Mouse (Mus musculus) mature B cell (primary cell): Measurements from ENCODE around the gene Pdp2.

ENCODE experiments used
- in situ Hi-C: fragments of 300-500 bp; cut with MboI; formaldehyde crosslinking; loops from 2 replicates; pipeline ENCODE4 v1.14.3; 2019

Pdp2 gene

DNA sequence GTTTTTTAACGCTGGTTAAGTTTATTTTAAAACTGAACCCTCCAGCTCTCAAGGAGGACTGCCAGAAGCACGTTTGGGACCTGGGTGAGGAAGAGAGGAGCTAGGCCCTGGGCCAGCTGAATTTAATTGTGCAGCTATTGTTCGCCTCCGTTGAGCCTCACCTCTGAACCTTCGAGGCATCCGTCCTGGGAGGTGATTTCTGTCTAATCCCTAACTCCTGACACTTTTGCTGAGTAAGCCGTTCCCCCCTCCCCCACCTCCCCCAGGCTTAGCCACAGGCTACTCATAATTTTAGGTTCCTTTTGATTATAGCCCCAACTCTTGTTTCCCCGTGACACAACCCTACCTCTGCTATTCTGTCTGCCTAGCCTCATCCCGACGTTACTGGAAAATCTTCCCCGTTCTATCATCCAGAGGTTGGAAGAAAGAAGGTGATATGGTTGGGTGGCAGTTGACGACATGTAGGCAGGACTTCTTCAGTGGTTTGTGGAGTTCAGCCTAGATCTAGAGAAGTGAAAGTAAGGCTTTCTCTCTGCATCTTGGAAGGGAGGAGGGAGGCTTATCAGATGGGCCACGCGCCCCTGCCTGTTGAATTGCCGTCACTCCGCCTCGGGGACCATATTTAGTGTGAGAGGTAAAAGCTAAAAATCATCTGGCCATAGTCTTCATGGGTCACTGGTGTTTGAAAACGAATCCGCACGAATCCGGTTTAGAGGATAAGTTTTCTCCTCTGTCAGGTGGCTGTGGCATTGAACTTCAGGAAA, 4.7 kb downstream of the Pdp2 start:
- in situ Hi-C loops = no loop called here

- in situ Hi-C loops = no loop called here
These were observed 6.4 kb downstream of the Pdp2 start for GRCm38 (mm10) chr8:104597656-104598055.

- in situ Hi-C loops = no loop called here
These were observed 7.2 kb downstream of the Pdp2 start for GRCm38 (mm10) chr8:104598496-104598895.

GRCm38 (mm10) chr8:104601386-104601785, 10.1 kb downstream of the Pdp2 start:
- in situ Hi-C loops = no loop called here

DNA sequence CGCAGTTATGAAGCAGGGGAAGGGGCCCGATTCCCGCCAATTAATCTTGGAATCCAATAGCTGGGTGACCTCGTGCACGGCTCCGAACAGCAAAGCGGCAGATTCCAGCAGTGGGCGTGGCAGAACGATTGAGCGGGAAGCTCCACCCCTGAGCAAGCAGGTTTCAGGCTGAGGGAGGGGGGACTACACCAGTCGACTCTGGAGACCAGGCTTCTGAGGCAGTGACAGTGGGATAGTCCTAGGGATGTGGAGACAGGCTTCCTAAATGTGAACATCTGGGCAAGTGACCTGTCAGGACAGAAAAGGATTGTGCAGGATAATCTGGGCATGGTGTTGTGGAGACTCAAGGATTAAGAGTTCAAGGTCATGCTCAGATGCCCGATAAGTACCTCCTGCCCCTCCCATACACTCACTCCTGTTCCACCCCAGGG, 10.7 kb downstream of the Pdp2 start:
- in situ Hi-C loops = no loop called here

- in situ Hi-C loops = no loop called here
These were observed 11.4 kb downstream of the Pdp2 start for GRCm38 (mm10) chr8:104602468-104603244.

DNA sequence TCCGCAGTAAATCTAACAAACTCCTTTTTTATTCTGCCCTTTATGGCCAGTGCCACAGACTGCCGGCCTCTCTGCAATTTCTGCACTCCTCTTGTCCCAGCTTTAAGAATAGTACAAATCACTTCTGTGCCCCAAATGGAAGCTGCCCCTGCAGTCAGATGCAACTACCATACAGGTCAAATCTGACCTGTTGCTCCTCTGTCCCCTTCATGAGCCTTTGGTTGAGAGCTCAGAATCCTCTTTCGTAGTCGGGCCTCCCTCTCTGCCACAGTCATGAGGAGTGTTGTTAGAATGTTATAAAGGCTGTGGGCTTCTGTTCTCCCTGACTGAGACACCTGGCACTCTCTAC, 12.0 kb downstream of the Pdp2 start:
- in situ Hi-C loops = no loop called here

DNA sequence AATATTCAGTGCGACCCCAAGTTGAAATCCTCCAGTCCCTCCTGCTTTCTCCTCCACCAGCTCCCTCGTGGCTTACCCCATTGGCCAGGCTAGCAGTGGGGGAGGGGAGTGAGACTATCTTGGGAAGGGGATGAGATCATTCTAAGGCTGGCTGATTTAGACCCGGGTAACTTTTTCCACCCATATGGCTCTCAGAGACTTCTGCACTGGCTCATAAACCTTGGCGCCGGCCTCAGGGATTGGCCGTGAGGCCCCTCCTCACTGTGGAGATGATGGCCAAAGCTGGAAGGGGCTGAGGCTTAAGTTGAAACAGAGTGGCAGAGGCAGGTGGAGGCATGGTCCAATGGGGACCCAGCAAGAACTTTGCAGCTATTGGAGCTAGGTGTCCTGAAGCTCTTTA, 15.1 kb downstream of the Pdp2 start:
- in situ Hi-C loops = no loop called here

DNA sequence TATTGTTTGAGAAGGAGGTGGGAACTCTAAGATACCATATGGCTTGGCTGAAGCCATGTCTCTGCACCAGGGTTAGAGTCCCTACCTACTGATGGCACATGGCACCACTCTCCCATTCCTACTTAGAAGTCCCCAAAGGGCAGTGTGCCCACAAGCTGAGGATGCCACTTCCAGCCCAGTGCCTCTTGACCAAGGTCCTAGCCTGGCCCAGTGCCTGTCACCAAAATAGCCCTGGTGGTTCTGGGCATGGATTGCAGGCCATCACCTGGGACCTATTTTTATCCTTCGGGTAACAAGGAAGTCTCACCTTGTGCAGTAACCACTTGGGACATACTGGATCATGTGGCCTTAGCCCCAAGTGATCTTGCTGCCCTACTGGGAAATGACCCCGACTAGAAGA, 16.7 kb downstream of the Pdp2 start:
- in situ Hi-C loops = no loop called here

DNA sequence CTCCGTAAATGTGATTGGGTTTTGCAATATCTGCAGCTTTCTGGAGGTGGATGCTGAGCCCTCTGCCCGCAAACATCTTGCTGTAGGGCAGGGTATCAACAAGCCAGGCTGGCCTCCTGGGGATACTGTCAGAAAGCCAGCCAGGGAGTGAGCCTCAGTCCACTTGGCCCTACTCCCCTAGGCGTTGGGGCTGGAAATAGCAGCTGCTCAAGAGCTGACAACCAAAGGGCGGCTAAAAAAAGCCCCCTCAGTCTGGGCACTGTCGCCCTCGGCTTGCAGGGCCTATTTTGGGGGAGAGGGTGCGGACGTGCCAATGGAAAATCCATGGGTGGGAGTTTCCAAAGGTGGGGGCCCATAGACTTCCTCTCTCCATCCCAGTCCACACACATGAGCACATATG, 18.0 kb downstream of the Pdp2 start:
- in situ Hi-C loops = no loop called here

- in situ Hi-C loops = no loop called here
These were observed 19.0 kb downstream of the Pdp2 start for GRCm38 (mm10) chr8:104610185-104610766.

DNA sequence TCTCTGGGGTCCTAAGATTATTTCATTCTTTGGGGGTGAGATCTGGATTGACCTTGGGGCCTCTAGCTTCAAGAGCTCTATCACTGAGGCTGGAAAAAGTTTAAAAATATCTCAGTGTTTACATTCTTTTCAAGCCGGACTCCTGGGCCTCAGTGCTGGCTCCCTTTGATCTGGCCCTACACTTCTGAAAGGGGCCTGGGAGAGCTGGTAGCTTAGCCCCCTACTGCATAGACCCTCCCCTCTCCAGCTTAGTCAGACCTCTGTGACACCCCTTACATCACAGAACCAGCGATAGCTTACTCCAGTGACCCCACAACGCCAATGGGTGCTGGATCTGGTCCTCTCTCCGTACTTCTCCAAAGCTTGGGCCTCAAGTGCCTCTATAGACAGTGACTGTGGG, 20.4 kb downstream of the Pdp2 start:
- in situ Hi-C loops = no loop called here

- in situ Hi-C loops = no loop called here
These were observed 21.9 kb downstream of the Pdp2 start for GRCm38 (mm10) chr8:104613119-104613518.

DNA sequence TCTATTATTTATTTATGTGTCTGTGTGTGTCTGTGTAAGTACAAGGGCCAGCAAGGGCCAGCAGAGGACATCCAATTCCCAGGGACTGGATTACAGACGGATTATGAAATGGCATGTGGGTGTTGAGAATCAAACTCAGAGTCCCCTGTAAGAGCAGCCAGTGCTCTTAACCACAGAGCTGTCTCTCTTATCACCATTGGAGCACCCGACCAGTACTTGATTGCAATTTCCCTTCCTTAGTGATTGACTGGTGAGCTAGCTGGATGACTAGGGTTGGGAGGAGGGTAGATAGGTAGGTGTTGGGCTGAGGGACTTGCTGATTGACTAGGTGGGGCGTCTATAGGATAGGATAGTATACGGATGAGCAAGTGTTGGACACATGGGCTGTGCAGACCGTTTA, 29.5 kb downstream of the Pdp2 start:
- in situ Hi-C loops = no loop called here

DNA sequence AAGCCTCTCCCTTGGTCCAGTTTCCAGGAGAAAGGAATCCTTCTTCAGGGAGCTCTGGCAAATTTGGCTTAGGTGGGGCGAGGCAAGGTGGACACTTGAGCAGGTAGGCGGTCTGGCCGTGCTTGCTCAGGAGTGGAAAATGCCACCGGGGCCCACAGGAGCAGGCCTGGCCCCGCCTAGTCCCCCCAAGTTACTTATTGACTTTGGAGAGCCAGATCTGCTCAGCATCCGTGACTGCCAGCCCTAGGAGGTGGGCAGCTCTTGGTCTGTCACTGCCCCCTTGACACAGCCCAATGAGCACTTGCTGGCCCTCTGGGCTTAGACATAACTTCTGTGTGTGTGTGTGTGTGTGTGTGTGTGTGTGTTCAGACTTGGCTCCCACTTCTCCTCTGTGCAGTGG, 32.9 kb downstream of the Pdp2 start, which contains the start of gene Cdh16:
Gene Cdh16, minus strand, starts transcription at position 236 of the 400 bp plus-strand sequence.
- in situ Hi-C loops = no loop called here

- in situ Hi-C loops = loop anchor here (25.0 kb wide), 1 partner anchor 635 kb away; the partner anchor contains the start of genes B3gnt9, Fbxl8, Hsf4 and Tradd
These were observed 36.0 kb downstream of the Pdp2 start for GRCm38 (mm10) chr8:104627065-104627740.

DNA sequence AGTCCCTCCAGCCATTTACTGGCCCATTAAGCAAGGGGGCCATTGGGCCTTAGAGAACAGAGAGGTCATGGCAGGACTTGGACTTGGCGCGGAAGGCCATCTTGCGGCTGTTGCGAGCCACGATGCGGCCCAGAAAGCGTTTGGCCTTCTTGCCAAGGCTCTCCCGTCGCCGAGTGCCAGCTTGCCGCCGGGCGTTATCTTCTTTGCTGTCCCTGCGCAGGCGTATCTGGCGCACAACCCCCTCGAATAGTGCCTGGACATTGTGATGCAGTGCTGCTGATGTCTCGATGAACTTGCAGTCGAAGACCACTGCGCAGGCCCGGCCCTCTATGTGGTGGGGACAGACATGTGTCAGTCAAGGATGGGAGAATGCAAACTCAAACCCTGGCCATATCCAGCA, 37.2 kb downstream of the Pdp2 start:
- in situ Hi-C loops = loop anchor here (25.0 kb wide), 1 partner anchor 634 kb away; the partner anchor contains the start of genes B3gnt9, Fbxl8, Hsf4 and Tradd

DNA sequence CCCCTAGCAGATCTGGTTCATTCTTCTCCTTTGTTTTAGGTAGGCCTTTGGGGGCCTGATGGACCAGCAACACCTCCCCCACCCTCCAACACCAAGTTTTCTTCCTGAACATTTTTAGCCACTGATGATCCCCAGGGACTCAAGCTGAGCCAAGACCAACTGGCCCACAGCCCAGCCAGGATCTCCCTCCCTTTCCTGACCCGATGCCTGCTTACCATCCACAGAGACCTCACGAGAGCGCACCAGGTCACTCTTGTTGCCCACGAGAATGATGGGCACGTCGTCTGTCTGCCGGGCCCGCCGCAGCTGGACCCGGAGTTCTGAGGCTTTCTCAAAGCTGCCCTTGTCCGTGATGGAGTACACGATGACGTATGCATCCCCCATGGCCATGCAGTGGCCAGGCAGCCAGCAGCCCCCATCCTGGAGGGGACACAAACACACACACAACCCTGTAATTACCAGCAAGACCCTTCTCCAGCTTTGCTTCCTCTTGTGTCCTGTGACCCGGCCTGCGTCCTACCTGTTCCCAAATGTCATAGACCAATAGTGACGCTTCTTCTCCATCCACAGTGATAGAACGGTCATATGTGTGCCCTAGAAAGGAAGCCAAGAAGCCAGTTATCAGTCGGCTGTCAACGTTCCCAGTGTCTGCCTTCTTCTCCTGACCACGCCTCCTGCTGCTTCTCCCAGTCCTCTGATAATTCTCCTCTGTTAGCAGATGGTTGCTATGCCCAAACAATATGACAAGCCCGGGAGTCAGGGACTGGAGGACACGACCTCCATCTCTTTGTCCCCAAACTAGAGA, 38.3 kb downstream of the Pdp2 start:
- in situ Hi-C loops = loop anchor here (25.0 kb wide), 1 partner anchor 633 kb away; the partner anchor contains the start of genes B3gnt9, Fbxl8, Hsf4 and Tradd

- in situ Hi-C loops = loop anchor here (25.0 kb wide), 1 partner anchor 632 kb away; the partner anchor contains the start of genes B3gnt9, Fbxl8, Hsf4 and Tradd
These were observed 38.8 kb downstream of the Pdp2 start for GRCm38 (mm10) chr8:104630111-104630479.

DNA sequence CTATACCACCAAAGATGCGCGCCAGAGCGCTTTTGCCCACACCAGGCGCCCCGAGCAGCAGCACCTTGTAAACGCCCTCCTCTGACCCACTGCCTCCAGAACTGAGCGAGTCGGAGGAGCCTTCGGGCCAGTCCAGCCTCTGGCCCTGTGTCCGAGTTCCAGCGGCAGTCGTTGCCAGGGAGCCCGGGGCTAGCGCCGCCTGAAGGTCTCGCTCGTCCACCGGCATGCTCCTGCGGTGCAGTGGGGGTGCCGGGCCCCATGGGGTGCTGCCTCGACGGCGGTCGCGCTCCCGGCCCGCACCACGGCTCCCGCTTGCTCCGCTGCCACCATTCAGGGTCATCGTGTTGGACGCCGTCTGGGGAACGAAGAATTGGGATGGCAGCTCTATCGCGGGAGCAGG, 39.3 kb downstream of the Pdp2 start:
- in situ Hi-C loops = loop anchor here (25.0 kb wide), 1 partner anchor 632 kb away; the partner anchor contains the start of genes B3gnt9, Fbxl8, Hsf4 and Tradd
